Mouse (Mus musculus) olfactory bulb, adult 2 months (tissue): ENCODE measurements around the gene Neto2. TPM values are rescaled to one million over a fixed set of nuclear protein-coding genes. Genes with fewer than 3 reads are reported as not detected.
"Not testable (repeated sequence)": the region's sequence is repeated elsewhere in the genome, so short reads cannot be mapped to it uniquely, and the experiment has no call there.

Experiments used
- H3K27ac ChIP-seq: fragments of 200-500 bp; 2 replicates; pipeline ENCODE4 v1.5.1; 2012; ENCODE audit warnings: low read depth, low read length; ENCODE audit not compliant: insufficient read depth
- H3K4me1 ChIP-seq: fragments of 200-500 bp; 2 replicates; pipeline ENCODE4 v1.6.1; 2012; ENCODE audit warnings: low read length; ENCODE audit not compliant: control insufficient read depth, insufficient read depth
- H3K4me3 ChIP-seq: fragments of 200-500 bp; 2 replicates; pipeline ENCODE4 v1.5.1; 2012; ENCODE audit warnings: mild to moderate bottlenecking, low read depth, low read length, moderate library complexity; ENCODE audit not compliant: insufficient read depth
- CTCF ChIP-seq: fragments of 200-500 bp; IDR thresholded peaks from 2 replicates; pipeline ENCODE4 v1.5.1; 2012; ENCODE audit warnings: low read depth, mild to moderate bottlenecking, low read length, moderate library complexity; ENCODE audit not compliant: insufficient read depth
- POLR2A ChIP-seq: fragments of 200-500 bp; IDR thresholded peaks from 2 replicates; pipeline ENCODE4 v1.6.1; 2012; ENCODE audit warnings: mild to moderate bottlenecking, low read depth, low read length, moderate library complexity; ENCODE audit not compliant: insufficient read depth
- WGBS: fragments of 180-500 bp; shearing (Covaris S2); methylation state at CpG from one replicate; pipeline ENCODE4 v1.1.7; 2018; 5-methylcytosine and 5-hydroxymethylcytosine counted together
- polyA plus RNA-seq: library from polyadenylated mRNA; stranded (reverse); fragments of >200 nt; gene quantifications from 2 replicates; pipeline ENCODE4 v1.2.4, GENCODE M21; 2012; ENCODE audit warnings: low replicate concordance; ENCODE audit not compliant: missing spikeins, insufficient read depth, insufficient read length

Neto2 gene
- polyA plus RNA-seq, 1 experiment = 128 TPM

DNA sequence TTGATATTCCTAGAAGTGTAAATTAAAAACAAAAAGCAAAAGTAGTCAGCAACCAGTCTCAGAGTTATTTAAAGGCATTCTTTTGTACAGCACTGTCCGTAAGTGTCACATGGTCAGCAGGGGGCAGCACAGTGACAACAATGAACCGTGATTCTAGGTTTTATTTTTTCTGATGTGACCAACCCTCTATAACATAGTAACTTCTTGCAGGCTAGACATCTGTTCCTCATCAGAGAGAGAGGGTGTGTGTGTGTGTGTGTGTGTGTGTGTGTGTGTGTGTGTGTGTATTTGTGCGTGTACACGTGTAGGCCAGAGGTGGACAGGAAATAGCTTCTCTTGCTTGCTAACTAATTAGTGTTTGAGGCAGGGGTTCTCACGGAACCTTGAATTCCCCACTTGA, 38.7 kb downstream of the Neto2 start:
- Histone ChIP-seq H3K4me1 (no peaks in the 10 kb centered on the region), H3K4me3 (no peak overlapping the region), H3K27ac (no peak overlapping the region)
- TF ChIP-seq CTCF (no peak), POLR2A (no peak)
- WGBS = 43% methylated on average over 5 of the region's 5 CpGs

DNA sequence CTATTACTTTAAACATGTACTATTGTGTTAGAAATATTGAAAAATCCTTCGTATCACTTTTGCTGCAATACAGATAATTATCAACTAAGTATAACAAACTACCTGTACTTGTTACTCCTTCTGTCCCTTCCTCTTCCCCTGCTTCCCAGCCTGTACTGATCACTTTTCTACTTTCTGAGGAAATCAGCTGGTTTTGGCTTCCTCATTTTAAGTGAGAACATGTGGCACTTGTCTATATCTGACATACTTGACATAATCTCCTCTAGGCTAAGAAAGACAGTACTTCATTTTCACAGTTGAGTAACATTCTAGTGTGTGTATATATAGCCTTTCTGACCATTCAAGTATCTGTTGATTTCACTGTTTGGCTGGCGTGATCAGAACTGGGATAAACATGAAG, 49.5 kb downstream of the Neto2 start:
- TF ChIP-seq POLR2A (no peak), CTCF (no peak)
- 97% methylated on average over 2 of the region's 2 CpGs for WGBS
- H3K4me3 ChIP-seq = no peak overlapping the region
- H3K4me1 ChIP-seq = no peaks in the 10 kb centered on the region
- H3K27ac ChIP-seq = no peak overlapping the region

DNA sequence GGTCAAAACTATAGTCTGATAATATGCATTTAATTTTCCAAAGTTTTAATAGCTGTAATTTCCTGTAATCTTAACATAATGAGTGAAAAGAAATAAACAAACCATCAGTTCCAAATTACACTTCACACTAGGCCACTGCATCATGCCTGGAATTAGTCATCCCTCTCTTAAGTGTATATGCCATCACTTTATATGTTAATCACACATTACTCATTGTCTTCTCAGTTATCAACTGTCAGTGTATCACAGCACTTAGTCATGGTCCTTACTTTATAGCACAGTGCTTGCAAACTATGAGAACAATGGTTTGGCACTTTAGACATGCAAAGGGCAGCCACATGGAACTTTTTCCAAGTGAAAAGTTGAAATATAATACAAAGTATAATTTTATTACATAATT, 52.2 kb downstream of the Neto2 start:
- Histone ChIP-seq H3K4me1 (no peaks in the 10 kb centered on the region), H3K27ac (no peak overlapping the region), H3K4me3 (no peak overlapping the region)
- no peak for TF ChIP-seq POLR2A
- no peak for TF ChIP-seq CTCF

DNA sequence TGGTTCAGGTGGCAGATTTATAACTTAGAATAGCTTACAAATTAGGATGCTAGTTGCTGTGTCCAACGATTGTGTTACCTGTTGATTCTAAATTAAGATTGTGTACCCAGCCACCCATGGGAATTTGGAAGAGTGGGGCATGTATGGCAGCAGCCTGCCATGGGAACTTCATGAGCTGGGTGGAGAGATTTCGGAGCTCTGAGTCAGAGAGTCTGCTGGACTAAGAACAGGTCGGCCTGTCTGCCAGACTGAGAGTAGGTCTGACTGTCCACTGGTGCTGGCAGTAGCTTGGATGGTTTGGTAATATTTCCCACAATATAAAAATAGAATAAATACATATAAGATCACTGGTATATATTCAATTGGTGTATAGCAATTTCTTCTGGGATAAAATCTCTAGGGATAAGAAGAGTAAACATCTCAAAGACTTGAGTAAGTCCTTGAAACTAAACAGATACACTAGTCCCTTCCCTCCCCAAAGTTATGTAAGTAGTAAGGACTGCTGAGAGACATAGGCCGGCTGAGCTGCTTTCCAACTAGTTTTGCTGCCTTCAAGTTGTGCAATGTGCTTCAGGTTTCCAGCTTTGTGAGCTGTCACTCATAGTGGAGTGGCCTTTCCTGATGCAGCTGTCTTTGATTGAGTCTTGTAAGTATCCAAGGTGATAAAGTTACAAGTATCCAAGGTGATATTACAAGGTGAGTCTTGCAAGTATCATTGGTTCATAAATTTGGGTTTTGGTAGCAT, 55.6 kb downstream of the Neto2 start:
- Histone ChIP-seq H3K4me3 (no peak overlapping the region), H3K27ac (no peak overlapping the region), H3K4me1 (no peaks in the 10 kb centered on the region)
- TF ChIP-seq POLR2A = no peak
- no peak for TF ChIP-seq CTCF
- WGBS = 93% methylated on average over 4 of the region's 4 CpGs

DNA sequence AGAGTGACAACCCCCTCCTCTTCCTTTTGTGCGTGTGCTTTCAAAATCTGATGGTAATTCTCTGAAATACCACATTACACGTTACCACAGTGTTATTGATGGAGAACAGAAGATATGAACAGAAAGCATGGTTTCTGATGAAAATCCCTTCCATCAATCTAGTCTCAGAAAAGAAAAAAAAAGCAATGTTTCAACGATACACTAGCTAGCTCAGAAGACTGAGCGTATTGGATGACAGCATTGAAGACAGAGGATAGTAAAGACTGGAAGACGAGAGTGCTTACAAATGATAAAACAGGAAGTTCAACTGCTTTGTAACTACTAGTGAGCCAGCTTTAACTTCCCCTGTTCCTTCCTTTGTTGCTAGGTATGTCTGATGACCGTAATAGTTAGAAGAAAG, 76.3 kb downstream of the Neto2 start:
- no peak for TF ChIP-seq CTCF
- TF ChIP-seq POLR2A = no peak
- 91% methylated on average over 6 of the region's 6 CpGs for WGBS
- Histone ChIP-seq H3K27ac (no peak overlapping the region), H3K4me3 (no peak overlapping the region), H3K4me1 (no peaks in the 10 kb centered on the region)

DNA sequence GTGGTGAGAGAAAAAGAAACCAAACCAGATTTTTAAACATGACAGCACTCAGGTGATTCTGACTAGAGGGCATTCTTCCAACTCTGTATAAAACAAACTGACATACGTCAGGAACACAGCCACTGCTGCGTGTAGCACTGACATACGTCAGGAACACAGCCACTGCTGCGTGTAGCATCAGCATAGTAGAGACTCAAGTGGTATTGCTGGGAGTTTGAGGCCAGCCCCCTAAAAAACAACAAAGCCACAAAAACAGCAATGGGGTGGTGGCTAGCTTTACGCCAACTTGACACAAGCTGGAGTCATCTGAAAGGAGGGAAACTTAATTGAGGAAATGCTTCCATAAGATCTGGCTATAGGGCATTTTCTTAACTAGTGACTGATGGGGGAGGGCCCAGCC, 77.5 kb downstream of the Neto2 start:
- Histone ChIP-seq H3K27ac (no peak overlapping the region), H3K4me1 (no peaks in the 10 kb centered on the region), H3K4me3 (no peak overlapping the region)
- TF ChIP-seq CTCF (no peak), POLR2A (no peak)
- WGBS = 91% methylated on average over 5 of the region's 5 CpGs

DNA sequence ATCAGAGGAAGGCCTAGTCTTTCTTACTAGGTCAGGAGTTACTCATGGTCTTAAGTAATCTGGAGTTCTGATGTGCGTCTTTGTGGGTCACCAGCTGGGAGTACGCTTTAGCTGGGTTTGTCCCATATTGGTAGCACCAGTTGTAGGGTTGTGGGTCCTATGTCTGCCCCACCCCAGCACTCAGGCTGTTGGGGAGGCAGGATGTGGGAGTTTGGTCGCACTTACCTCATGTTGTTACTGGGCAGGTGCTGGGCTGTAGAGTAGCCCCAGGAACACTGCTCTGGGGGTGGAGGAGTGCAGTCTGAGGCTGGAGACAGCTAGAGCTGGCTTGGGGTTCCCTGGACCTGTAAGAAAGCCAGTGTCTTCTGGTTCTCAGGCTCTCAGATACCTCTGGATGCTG, 81.9 kb downstream of the Neto2 start:
- WGBS = 94% methylated on average over 3 of the region's 3 CpGs
- no peak overlapping the region for H3K27ac ChIP-seq
- no peaks in the 10 kb centered on the region for H3K4me1 ChIP-seq
- no peak for TF ChIP-seq POLR2A
- TF ChIP-seq CTCF = no peak
- no peak overlapping the region for H3K4me3 ChIP-seq

DNA sequence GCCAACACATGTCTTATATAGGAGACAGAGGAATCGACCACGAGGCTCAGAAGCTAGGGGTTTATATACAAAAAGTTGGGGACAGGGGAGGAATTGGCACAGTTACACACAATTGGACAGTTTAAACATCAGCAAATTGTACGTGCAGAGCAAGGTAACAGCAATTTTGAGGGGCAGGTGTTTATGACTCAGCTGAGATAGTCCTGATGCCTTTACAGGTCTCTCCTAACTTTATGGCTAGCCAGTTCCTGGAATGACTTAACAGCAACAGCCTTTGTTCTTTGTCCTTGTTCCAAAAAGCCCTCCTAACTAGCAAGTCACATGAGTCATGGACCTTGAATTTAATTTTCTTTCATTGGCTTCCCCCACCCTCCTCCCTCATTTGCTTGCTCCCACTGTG, 83.6 kb downstream of the Neto2 start:
- H3K4me3 ChIP-seq, H3K4me1 ChIP-seq, H3K27ac ChIP-seq: not testable (repeated sequence)
- 92% methylated on average over 3 of the region's 3 CpGs for WGBS

DNA sequence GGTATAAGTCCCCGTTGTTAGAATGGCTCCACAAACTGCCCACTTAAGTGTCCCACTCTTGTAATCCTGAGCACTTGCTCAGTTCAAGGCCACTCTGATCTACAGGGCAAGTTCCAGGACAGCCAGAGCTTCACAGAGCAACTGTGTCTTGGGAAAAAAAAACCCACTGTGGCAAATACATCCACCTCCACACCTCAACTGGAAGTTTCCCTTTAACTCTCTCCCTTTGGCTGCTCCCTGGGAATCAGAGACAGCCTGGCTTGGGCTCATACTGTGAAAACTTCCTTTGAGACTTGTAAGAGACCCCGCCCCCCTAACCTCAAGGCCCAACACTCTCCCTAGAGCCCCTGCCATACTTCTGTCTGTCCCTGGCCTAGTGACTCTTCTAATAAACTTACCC, 91.9 kb downstream of the Neto2 start:
- Histone ChIP-seq H3K4me1 (no peaks in the 10 kb centered on the region), H3K27ac (no peak overlapping the region), H3K4me3 (no peak overlapping the region)
- 82% methylated on average over 2 of the region's 2 CpGs for WGBS
- TF ChIP-seq CTCF (no peak), POLR2A (no peak)

DNA sequence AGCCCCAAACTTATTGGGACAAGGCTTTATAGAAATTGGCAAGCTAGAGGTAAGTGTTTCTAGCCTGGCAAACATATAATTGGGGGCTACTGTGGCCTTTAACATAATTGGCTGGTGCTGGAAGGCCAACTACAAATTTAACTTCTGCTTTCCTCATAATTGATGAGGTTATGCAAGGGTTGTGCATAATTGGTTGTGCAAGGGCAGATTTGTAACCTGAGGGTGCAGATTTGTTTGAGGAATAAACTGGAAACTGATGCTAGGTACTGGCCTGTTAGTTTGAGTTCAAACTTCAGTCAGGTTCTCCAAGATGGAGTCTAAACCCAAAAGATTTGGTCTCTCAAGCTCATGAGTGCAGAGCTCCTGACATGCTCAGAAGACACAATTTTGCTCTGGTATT, 92.9 kb downstream of the Neto2 start:
- no peak for TF ChIP-seq POLR2A
- TF ChIP-seq CTCF = no peak
- Histone ChIP-seq H3K27ac (no peak overlapping the region), H3K4me3 (no peak overlapping the region), H3K4me1 (no peaks in the 10 kb centered on the region)
